Mouse (Mus musculus): Measurements from ENCODE around the gene Rin3.

Gene Rin3

DNA sequence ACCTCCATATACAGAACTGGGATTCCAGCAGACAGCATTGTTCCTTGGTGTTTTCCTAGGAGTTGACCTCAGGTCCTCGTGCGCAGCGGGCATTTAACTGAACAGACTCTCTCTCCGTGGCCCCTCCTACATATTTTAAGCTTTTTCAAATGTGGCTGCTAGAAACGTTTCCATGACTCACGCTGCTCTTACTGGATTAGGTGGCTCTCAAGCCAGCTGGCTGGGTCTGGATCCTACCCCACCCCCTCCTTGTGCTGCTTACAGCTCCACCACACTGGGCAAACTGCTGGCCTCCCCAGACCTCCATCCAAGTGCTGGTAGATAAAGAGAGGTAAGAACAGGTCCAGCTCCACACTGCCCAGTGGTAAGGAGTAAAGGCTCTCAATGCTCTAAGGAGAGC is 139.2 kb downstream of the Rin3 start:
- ATAC-seq (ENCODE audit: low TSS enrichment), result peak; percentile 77

DNA sequence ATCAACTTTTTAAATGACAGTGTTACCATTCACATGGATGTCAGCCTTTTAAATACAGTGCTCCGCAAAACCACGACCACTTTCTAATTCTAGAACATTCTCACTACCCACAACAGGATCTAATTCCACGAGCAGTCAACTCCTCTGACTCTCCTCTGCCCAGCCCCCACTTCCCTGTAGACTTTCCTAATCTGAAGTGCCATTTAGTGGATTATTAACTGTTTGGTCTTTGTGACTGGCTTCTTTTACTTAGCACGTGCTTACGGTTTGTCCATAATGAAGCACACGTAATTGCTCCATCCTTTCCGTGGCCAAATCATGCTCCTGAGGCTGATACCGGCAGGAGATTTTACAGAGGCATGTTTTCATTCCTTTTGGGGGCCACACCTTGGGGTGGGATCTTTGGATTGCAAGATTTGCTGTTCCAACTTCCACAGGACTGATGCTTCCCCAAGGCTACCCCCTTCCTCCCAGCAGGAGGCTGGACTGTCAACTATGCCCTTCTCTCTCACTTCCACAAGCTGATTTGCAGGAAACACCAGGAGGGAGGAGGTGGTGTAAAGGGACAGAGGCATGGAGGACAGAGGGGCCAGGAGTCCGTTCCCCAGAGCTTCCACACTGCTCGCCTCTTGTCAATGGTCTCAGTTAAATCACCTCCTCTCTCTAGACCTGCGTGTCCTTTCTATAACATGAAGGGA is 139.9 kb downstream of the Rin3 start:
- no peak for ATAC-seq (ENCODE audit: low TSS enrichment)

DNA sequence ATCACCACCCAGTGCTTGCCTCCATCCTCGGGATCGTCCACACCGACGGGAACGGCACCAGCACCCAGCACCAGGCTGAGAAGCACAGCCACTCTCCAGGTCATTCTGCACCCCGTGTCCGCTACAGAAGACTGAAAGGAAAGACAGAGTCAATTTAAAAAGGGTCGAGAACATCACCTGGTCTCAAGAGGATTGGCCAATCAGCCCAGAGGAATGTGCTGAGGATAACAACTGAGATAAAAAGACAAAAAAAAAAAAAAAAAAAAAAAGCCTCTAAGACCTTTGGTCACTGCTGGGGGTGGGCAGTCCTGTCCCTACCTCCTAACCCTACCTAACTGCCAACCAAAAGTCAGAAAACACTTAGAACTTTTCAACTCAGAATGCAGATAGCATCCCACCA is 140.8 kb downstream of the Rin3 start:
- ATAC-seq (ENCODE audit: low TSS enrichment), result no peak

DNA sequence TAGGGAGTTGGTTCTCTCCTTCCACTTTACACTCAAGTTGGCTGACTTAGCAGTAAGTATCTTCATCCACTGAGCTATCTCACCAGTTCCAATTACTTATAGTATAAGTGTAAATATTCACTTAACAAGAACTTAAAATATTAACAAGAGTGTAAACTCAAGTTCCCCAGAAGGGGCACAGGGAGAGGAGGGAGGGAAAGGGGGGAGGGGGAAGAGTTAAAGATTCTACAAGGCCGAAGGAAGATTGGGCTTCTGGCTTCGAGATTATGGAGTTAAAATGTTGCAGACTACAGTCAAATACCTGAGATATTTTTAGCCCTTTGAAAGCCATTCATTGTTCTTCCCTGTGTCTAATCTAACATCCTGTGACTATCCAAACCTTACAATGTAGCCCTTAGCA is 141.6 kb downstream of the Rin3 start:
- ATAC-seq (ENCODE audit: low TSS enrichment), result no peak

DNA sequence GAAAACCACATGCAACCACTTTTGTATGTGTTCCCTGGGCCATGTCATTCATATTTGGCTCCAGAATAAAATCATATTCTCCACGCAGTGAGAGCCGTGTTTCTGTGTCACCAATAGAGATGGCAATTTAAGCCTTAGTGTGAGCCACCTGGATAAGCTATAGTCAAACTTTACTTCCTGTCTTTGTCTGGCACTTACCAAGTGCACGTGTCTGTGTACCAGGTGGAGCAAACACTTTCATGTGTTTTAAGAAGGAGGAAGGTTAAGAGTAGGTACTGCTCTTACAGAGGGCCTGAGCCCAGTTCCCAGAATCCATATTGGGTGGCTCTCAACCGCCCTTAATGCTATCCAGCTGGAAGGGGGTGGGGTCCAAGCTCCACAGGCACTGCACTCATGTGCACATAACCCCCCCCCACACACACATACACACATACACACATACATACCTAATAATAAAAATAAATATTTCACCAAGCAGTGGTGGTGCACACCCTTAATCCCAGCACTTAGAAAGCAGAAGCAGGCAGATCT is 142.3 kb downstream of the Rin3 start:
- no peak for ATAC-seq (ENCODE audit: low TSS enrichment)

DNA sequence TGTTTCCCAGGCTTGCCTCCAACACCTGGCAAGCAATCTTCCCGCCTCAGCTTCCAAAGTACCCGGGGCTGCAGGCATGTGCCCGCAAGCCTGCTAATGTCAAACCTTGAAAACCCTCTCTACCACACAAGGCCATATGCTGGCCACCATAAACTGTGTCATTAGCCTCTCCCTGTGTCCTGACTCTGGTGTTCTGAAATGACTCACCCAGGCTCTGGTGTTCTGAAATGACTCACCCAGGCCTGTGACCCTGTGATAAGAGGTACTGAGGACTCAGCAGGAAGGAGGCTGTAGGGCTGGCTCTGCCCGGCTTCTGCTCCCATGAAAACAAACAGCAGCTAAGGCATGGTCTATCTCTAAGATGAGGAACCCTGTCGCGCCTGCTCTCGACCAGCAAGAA is 143.4 kb downstream of the Rin3 start:
- ATAC-seq (ENCODE audit: low TSS enrichment), result no peak

DNA sequence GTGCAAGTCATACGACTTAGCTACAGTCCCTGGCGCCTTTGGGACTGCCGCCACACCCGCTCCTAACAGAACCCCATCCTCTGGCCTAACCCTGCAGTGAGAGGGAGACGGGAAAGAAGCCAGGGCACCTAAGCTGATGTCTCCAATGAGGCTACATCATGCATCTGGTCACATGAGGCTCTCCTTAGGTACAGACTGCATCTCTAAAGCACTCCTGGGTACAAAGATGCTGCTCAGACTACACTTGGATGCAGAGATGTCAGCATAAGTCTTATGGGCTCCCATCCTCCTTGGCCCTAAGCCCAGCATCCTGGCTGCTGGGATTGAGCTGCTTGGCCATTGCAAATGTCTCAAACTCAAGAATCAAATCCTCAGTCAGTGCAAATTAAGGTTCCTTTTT is 146.8 kb downstream of the Rin3 start:
- no peak for ATAC-seq (ENCODE audit: low TSS enrichment)

DNA sequence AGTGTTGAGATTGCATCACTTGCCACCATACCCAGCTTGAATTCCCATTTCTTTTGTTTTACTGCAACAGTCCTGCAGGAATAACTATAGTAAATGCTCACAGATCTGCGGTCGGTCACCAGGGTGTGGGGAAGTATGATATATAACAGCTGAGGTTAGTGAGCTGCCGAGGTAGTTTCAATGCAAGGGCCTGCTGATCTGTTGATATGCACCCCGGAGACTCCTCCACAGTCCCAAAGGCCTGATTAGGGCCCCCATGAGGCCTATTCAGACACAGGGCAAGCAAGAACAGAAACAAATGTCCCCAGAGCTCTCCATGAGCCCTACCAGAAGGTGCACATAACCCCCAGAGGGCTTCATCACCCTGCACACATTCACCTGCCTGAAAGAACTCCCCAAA is 147.4 kb downstream of the Rin3 start:
- no peak for ATAC-seq (ENCODE audit: low TSS enrichment)

DNA sequence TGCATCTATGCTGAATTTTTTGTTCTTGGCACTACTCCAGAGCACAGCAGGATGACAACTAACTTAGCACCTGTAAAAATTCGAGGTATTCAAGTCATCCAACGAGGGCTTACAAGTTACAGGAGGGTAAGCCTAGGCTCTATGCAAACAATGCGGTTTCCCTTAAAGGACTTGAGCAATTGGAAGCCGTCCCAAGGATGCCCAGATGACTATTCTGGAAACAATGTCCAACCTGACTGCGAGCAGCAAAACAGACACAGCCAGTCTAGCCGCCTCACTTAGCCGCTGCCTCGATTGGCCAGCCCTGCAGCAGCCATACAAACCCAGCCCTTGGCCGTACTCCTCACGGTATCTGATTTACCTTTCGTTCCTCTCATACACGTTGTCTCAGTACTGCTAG is 149.4 kb downstream of the Rin3 start:
- ATAC-seq (ENCODE audit: low TSS enrichment), result no peak

DNA sequence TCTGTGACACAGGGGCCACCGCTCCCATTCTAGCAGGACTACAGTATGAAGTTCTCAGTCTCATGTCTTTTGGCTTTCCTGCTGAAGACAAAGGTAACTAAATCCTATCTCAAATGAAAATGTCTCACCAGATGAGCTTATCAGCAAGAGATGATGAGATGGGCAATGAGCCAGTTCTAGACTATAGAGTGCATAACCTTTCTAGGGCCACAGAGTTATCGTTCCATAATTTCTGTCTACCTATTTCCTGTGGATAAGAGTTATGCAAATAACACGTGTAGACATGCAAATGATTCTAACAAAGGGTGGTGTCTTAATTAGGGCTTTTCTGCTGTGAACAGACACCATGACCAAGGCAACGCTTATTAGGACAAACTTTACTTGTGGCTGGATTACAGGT is 151.3 kb downstream of the Rin3 start:
- ATAC-seq (ENCODE audit: low TSS enrichment), result no peak

DNA sequence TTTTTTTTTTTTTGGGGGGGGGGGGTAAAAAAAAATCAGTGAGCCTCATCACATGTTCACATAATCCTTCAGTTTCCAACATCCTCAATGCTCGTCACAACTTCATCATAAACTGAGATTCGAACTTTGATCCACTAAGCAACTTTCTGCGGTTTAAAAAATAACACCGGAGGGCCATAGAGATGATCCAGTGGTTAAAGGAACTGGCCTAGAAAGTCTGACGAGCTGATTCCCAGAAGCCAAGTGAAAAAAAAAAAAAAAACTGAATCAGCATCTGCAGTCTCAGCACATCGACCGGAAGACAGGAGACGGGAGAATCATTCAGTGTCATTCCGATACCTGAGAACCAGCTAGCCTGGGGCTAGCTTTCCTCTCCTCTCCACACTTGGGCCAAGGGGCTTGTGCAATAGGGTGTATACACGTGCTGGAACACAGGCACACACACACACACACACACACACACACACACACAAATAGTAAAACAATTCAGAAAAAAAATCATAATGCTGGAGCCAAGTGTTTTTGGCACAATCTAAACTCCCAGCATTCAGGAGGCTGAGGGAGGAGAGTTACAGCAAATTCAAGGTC is 154.2 kb downstream of the Rin3 start:
- ATAC-seq (ENCODE audit: low TSS enrichment), result no peak

DNA sequence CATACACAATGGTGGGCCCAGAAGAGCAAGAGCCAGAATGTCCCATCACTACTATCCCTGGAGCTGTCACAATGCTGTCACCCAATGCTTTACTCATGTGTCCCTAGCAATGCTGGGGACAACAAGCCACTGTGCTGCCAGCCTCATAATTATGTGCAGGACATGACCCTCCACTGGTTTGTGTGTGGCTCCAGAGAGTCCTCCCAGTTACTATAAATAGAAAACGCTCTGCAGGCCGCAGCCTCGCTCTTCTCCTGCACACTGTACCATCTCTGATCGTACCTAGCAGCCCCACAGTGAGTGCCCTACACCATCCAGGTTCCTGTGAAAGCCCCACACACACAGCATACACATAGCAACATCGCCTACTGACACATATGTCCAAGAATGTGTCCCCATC is 155.1 kb downstream of the Rin3 start:
- ATAC-seq (ENCODE audit: low TSS enrichment), result peak; percentile 6; the same call in 1 of the 2 replicates

DNA sequence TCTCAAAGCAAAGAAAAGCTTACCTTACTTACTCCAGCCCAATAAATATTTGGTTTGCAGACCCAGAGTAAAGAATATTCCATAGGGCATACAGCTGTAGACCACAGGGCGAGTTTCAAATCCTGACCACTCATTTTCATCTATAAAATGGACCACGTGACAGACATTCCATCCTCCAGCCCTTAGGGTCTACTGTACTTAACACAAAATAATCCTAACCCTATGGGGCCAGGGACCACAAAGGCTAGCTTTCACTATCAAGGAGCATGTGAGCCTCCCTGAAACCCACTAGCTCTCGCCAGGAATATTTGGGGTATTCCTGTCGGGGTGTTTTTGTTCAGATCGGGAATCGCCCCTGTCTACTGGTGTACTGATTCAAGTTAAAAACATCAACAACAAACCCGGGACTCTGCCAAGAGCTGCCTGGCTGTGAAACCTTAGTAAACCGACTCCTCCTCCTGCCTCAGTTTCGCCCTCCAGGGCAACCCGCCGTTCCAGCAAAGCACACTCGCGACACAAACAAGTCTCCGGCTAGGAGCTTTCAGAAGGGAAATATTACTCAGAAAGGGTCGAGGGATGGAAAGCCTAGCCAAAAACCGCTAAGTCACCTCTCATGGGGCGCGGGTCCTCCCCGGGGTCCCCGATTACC is 156.3 kb downstream of the Rin3 start:
- peak; percentile 36 for ATAC-seq (ENCODE audit: low TSS enrichment)

DNA sequence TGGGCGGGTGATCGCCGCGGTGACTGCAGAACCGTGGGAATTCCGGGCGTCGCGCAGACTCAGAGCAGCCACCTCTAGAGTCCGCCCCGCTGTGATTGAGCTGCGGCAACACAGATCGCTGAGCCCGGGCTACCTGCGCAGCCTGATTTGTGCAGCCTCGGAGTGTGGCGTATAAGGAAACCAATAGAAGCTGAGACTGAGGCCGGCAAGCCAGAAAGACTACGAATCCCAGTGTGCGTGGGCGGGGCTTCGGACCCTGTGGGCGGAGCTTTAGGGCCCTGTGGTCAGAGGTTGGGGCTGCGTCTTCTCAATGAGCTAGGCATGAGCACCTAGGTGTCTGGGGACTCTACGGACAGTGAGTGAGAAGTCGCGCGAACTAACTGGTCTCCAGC is 156.8 kb downstream of the Rin3 start, which contains the start of gene Lgmn:
Gene Lgmn (minus strand): TSS at position 182 of the 392 bp plus-strand sequence.
- ATAC-seq (ENCODE audit: low TSS enrichment), result peak; percentile 99
